Mouse (Mus musculus): ENCODE measurements around the gene Adamts17. TPM values are rescaled to one million over a fixed set of nuclear protein-coding genes. Genes with fewer than 3 reads are reported as not detected.

Gene Adamts17
- total RNA-seq, 2 experiments from 2014 or later: 20.2 to 23.8 TPM

- peak; percentile 54 to 77 for DNase-seq (ENCODE audit: low spot score in 2 of 2)
Observed at GRCm38 (mm10) chr7:67064627-67065305, 225.2 kb downstream of the Adamts17 start.

GRCm38 (mm10) chr7:67065631-67066030, 226.1 kb downstream of the Adamts17 start:
- DNase-seq (ENCODE audit: low spot score in 2 of 2): no peak

GRCm38 (mm10) chr7:67072015-67072685, 232.6 kb downstream of the Adamts17 start:
- DNase-seq (ENCODE audit: low spot score in 2 of 2): no peak

GRCm38 (mm10) chr7:67082751-67083150, 243.2 kb downstream of the Adamts17 start:
- DNase-seq (ENCODE audit: low spot score in 2 of 2): no peak

GRCm38 (mm10) chr7:67087759-67088158, 248.2 kb downstream of the Adamts17 start:
- peak; percentile 21 to 53 for DNase-seq (ENCODE audit: low spot score in 2 of 2)

GRCm38 (mm10) chr7:67097096-67097495, 257.6 kb downstream of the Adamts17 start:
- no peak for DNase-seq (ENCODE audit: low spot score in 2 of 2)

- no peak for DNase-seq (ENCODE audit: low spot score in 2 of 2)
Observed at GRCm38 (mm10) chr7:67101418-67101973, 262.0 kb downstream of the Adamts17 start.

- no peak for DNase-seq (ENCODE audit: low spot score in 2 of 2)
Observed at GRCm38 (mm10) chr7:67110551-67111159, 271.1 kb downstream of the Adamts17 start.

GRCm38 (mm10) chr7:67112495-67113216, 273.1 kb downstream of the Adamts17 start:
- no peak for DNase-seq (ENCODE audit: low spot score in 2 of 2)

GRCm38 (mm10) chr7:67114056-67114455, 274.5 kb downstream of the Adamts17 start:
- DNase-seq (ENCODE audit: low spot score in 2 of 2): no peak

- no peak for DNase-seq (ENCODE audit: low spot score in 2 of 2)
Observed at GRCm38 (mm10) chr7:67115056-67115455, 275.5 kb downstream of the Adamts17 start.

- peak in 1 of 2 experiments; percentile 21 for DNase-seq (ENCODE audit: low spot score in 2 of 2)
Observed at GRCm38 (mm10) chr7:67135140-67135539, 295.6 kb downstream of the Adamts17 start.

- DNase-seq (ENCODE audit: low spot score in 2 of 2): no peak
Observed at GRCm38 (mm10) chr7:67142347-67143015, 302.9 kb downstream of the Adamts17 start.

- no peak for DNase-seq (ENCODE audit: low spot score in 2 of 2)
Observed at GRCm38 (mm10) chr7:67145748-67146147, 306.2 kb downstream of the Adamts17 start.

- no peak for DNase-seq (ENCODE audit: low spot score in 2 of 2)
Observed at GRCm38 (mm10) chr7:67146151-67146550, 306.6 kb downstream of the Adamts17 start.

- no peak for DNase-seq (ENCODE audit: low spot score in 2 of 2)
Observed at GRCm38 (mm10) chr7:67149707-67150106, 310.2 kb downstream of the Adamts17 start.

- DNase-seq (ENCODE audit: low spot score in 2 of 2): no peak
Observed at GRCm38 (mm10) chr7:67152626-67153025, 313.1 kb downstream of the Adamts17 start.

- DNase-seq (ENCODE audit: low spot score in 2 of 2): no peak
Observed at GRCm38 (mm10) chr7:67162135-67162534, 322.6 kb downstream of the Adamts17 start.

- no peak for DNase-seq (ENCODE audit: low spot score in 2 of 2)
Observed at GRCm38 (mm10) chr7:67168288-67168687, 328.8 kb downstream of the Adamts17 start.

- no peak for DNase-seq (ENCODE audit: low spot score in 2 of 2)
Observed at GRCm38 (mm10) chr7:67168763-67169569, 329.4 kb downstream of the Adamts17 start.

Data from layer of hippocampus, adult 18-20 months (tissue).